Comparison of ENCODE assay signal across 11 mouse cellular contexts in the genomic region with DNA sequence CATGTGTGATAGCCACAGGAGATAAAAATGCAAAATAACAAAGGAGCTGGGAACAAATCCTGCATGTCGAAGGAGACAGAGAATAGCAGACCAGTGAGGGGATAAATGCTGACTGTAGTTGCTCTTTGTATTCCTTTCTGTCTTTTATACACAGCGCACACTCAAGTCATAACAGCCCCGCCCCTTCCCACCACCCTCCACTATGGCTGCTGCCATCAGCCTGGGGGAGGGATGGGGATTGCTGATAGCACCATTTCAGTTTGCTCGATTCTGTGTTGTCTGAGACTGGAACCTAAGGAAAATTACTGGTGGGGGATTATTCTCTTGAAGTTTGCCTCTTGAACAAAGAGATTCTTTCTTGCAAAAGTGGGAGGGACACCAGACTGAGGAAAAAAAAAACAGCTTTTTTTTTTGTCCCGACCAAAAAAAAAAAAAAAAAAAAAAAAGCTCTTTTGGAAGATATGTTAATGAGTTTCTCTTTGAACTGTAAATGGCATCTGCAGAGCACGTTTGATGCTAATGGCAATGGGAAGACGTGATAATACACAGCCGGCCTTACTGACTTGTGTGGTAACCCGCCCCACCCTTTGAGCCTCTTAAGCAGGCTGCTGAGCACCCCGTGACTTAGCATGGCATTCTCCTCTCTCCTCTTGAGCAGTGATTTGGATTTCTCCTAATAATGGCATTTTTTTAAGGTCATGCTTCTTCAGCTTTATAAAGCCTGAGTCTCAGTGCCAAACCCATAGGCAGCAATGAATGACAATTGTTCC.
DNase-seq lines count a peak whose midpoint lies in the region; ATAC-seq and TF ChIP-seq lines count a peak whose summit lies in the region.
"Had no signal": no experiment of that assay in that cellular context is flagged by ENCODE, and none has a peak within 500 bp of the region (broad histone marks: within the 10 kb centered on the region; RNA-seq: fewer than 3 reads in every experiment).

No protein-coding gene starts in this region.

- 3% methylated on average over 10 of the region's 10 CpGs for WGBS in forebrain, embryonic 15.5 days
- WGBS in midbrain, embryonic 14.5 days = 5% methylated on average over 10 of the region's 10 CpGs
- 40% methylated on average over 10 of the region's 10 CpGs for WGBS in intestine, embryonic 15.5 days

- 0 out of 2 replicates have a peak overlapping the region, but pooled peaks have one; percentile 6 for H3K4me3 ChIP-seq in forebrain, embryonic 15.5 days
- H3K4me3 ChIP-seq in midbrain, embryonic 14.5 days (replicated peaks; ENCODE audit: low read depth, low read length) = no peak overlapping the region
- no peak overlapping the region for H3K4me3 ChIP-seq in left cerebral cortex, adult 2 months
- H3K4me3 ChIP-seq in intestine, embryonic 15.5 days (replicated peaks) = no peak overlapping the region
- H3K4me3 ChIP-seq: liver, embryonic 13.5 days had no signal

- peak; percentile 23 to 30 for DNase-seq in cerebellum, postnatal 10 days
- no peak for DNase-seq in cerebellum, adult 9-11 months
- peak; percentile 31 for DNase-seq in R1 (ENCODE audit: low read depth, low spot score)
- DNase-seq in midbrain, embryonic 14.5 days = peak; percentile 78
- DNase-seq in left cerebral cortex, adult 2 months (ENCODE audit: extremely low spot score in 1 of 2, low spot score in 2 of 2) = no peak
- DNase-seq in kidney, adult 18-20 months = no peak
- DNase-seq: adrenal gland, postnatal 14 days; liver, embryonic 13.5 days; thymus, postnatal 25 days had no signal

- no peaks in the 10 kb centered on the region for H3K36me3 ChIP-seq in forebrain, embryonic 15.5 days
- no peaks in the 10 kb centered on the region for H3K36me3 ChIP-seq in midbrain, embryonic 14.5 days (ENCODE audit: control insufficient read depth, insufficient read depth, low read length)
- H3K36me3 ChIP-seq in intestine, embryonic 15.5 days = no peaks in the 10 kb centered on the region
- H3K36me3 ChIP-seq: liver, embryonic 13.5 days had no signal

- no peaks in the 10 kb centered on the region for H3K9me3 ChIP-seq in forebrain, embryonic 15.5 days
- no peaks in the 10 kb centered on the region for H3K9me3 ChIP-seq in midbrain, embryonic 14.5 days (ENCODE audit: control insufficient read depth, low read length)
- no peaks in the 10 kb centered on the region for H3K9me3 ChIP-seq in intestine, embryonic 15.5 days
- H3K9me3 ChIP-seq: liver, embryonic 13.5 days had no signal

- H3K4me2 ChIP-seq in forebrain, embryonic 15.5 days (replicated peaks) = peak overlapping the region; percentile 39
- peak overlapping the region; percentile 42 for H3K4me2 ChIP-seq in midbrain, embryonic 14.5 days (ENCODE audit: low read length)
- H3K4me2 ChIP-seq in intestine, embryonic 15.5 days (replicated peaks) = no peak overlapping the region
- H3K4me2 ChIP-seq: liver, embryonic 13.5 days had no signal

- no peak overlapping the region for H3K9ac ChIP-seq in forebrain, embryonic 15.5 days (replicated peaks)
- peak overlapping the region; percentile 21; the same call in 1 of the 2 replicates for H3K9ac ChIP-seq in midbrain, embryonic 14.5 days (replicated peaks; ENCODE audit: low read length)
- no peak overlapping the region for H3K9ac ChIP-seq in intestine, embryonic 15.5 days
- H3K9ac ChIP-seq: liver, embryonic 13.5 days had no signal

- intact Hi-C loops in left cerebral cortex, adult 2 months (cut with DNase I) = loop anchor here (10.0 kb wide), 1 partner anchor 1499 kb away; no protein-coding TSS in a partner anchor

- no peak for TF ChIP-seq CTCF in left cerebral cortex, adult 2 months (IDR thresholded peaks at IDR 0.05)

- peak overlapping the region; percentile 81 for H3K27ac ChIP-seq in forebrain, embryonic 15.5 days (replicated peaks)
- H3K27ac ChIP-seq in midbrain, embryonic 14.5 days (replicated peaks; ENCODE audit: low read depth, low read length) = peak overlapping the region; percentile 62
- no peak overlapping the region for H3K27ac ChIP-seq in left cerebral cortex, adult 2 months
- H3K27ac ChIP-seq in intestine, embryonic 15.5 days = no peak overlapping the region
- H3K27ac ChIP-seq: liver, embryonic 13.5 days had no signal

- no peaks in the 10 kb centered on the region for H3K27me3 ChIP-seq in forebrain, embryonic 15.5 days
- H3K27me3 ChIP-seq in midbrain, embryonic 14.5 days (ENCODE audit: control insufficient read depth, insufficient read depth, low read length) = no peaks in the 10 kb centered on the region
- H3K27me3 ChIP-seq in intestine, embryonic 15.5 days (replicated peaks) = no peaks in the 10 kb centered on the region
- H3K27me3 ChIP-seq: liver, embryonic 13.5 days had no signal

- peaks cover 22% of the 10 kb centered on the region for H3K4me1 ChIP-seq in forebrain, embryonic 15.5 days
- peaks cover 15% of the 10 kb centered on the region for H3K4me1 ChIP-seq in midbrain, embryonic 14.5 days (ENCODE audit: control insufficient read depth, insufficient read depth, low read length)
- H3K4me1 ChIP-seq in intestine, embryonic 15.5 days (replicated peaks) = no peaks in the 10 kb centered on the region
- H3K4me1 ChIP-seq: liver, embryonic 13.5 days had no signal

- peak; percentile 95 for ATAC-seq in forebrain, embryonic 15.5 days (replicated peaks)
- peak; percentile 92 for ATAC-seq in midbrain, embryonic 14.5 days (ENCODE audit: low FRiP score, low TSS enrichment)
- no peak for ATAC-seq in intestine, embryonic 15.5 days

Comparison
In these comparisons a context has a peak if more than half of its experiments do, and no peak if none do; other contexts are left out.
1. DNase-seq: peak in cerebellum, postnatal 10 days (2 of 2), R1 (single experiment) and midbrain, embryonic 14.5 days (single experiment); none in cerebellum, adult 9-11 months (single experiment), left cerebral cortex, adult 2 months (0 of 2) and kidney, adult 18-20 months (single experiment).
2. H3K27ac ChIP-seq: peak in forebrain, embryonic 15.5 days (single experiment) and midbrain, embryonic 14.5 days (single experiment); none in left cerebral cortex, adult 2 months (single experiment) and intestine, embryonic 15.5 days (single experiment).